9 mouse cellular contexts compared by ENCODE assay signal in genomic region chr1:89566578-89567488, GRCm38 (mm10).
DNase-seq lines count a peak whose midpoint lies in the region; ATAC-seq and TF ChIP-seq lines count a peak whose summit lies in the region.
"Had no signal": no experiment of that assay in that cellular context is flagged by ENCODE, and none has a peak within 500 bp of the region (broad histone marks: within the 10 kb centered on the region; RNA-seq: fewer than 3 reads in every experiment).

No protein-coding gene starts in this region.

- no peak overlapping the region; the same call in 1 of the 2 replicates for H3K27ac ChIP-seq in lung, embryonic 14.5 days (ENCODE audit: low read depth)
- H3K27ac ChIP-seq in hindbrain, embryonic 16.5 days (ENCODE audit: low read depth, low read length), result peak overlapping the region; percentile 37
- H3K27ac ChIP-seq in stomach, embryonic 15.5 days, result no peak overlapping the region

- H3K4me3 ChIP-seq in lung, embryonic 14.5 days (ENCODE audit: low read depth, low read length), result no peak overlapping the region
- no peak overlapping the region for H3K4me3 ChIP-seq in hindbrain, embryonic 16.5 days (ENCODE audit: low read length)
- no peak overlapping the region for H3K4me3 ChIP-seq in stomach, embryonic 15.5 days (replicated peaks)

- peaks cover 26% of the 10 kb centered on the region for H3K4me1 ChIP-seq in lung, embryonic 14.5 days (ENCODE audit: insufficient read depth)
- H3K4me1 ChIP-seq in hindbrain, embryonic 16.5 days (ENCODE audit: control insufficient read depth, insufficient read depth, low read depth, low read length), result peaks cover 51% of the 10 kb centered on the region
- H3K4me1 ChIP-seq in stomach, embryonic 15.5 days, result peaks cover 25% of the 10 kb centered on the region

- H3K9me3 ChIP-seq in lung, embryonic 14.5 days (ENCODE audit: low read depth, low read length), result no peaks in the 10 kb centered on the region
- no peaks in the 10 kb centered on the region for H3K9me3 ChIP-seq in hindbrain, embryonic 16.5 days (ENCODE audit: control insufficient read depth, low read length)
- no peaks in the 10 kb centered on the region for H3K9me3 ChIP-seq in stomach, embryonic 15.5 days

- no peak for TF ChIP-seq CTCF in lung, embryonic 14.5 days (IDR thresholded peaks at IDR 0.05; ENCODE audit: low read depth)

- no peaks in the 10 kb centered on the region for H3K27me3 ChIP-seq in lung, embryonic 14.5 days (ENCODE audit: insufficient read depth, low read length)
- no peaks in the 10 kb centered on the region for H3K27me3 ChIP-seq in hindbrain, embryonic 16.5 days (replicated peaks; ENCODE audit: control insufficient read depth, insufficient read depth, low read length)
- no peaks in the 10 kb centered on the region for H3K27me3 ChIP-seq in stomach, embryonic 15.5 days (replicated peaks)

- ATAC-seq in lung, embryonic 14.5 days (ENCODE audit: insufficient read depth), result peak; percentile 60; the same call in 1 of the 2 replicates
- peak; percentile 55 for ATAC-seq in hindbrain, embryonic 16.5 days
- peak; percentile 36; the same call in 1 of the 2 replicates for ATAC-seq in stomach, embryonic 15.5 days (ENCODE audit: insufficient read depth, low FRiP score, low read depth)
- ATAC-seq: liver, postnatal 0 days had no signal

- DNase-seq in lung, embryonic 14.5 days, result peak; percentile 55
- no peak for DNase-seq in lung, postnatal 4 days
- peak; percentile 60 for DNase-seq in cerebellum, adult 9-11 months
- DNase-seq in liver, result no peak
- DNase-seq in kidney, postnatal 36 days, result no peak
- DNase-seq in spleen, adult 12 weeks (ENCODE audit: low spot score), result no peak
- DNase-seq: liver, postnatal 0 days had no signal

- no peak overlapping the region for H3K4me2 ChIP-seq in lung, embryonic 14.5 days
- no peak overlapping the region for H3K4me2 ChIP-seq in hindbrain, embryonic 16.5 days (ENCODE audit: low read length)
- H3K4me2 ChIP-seq in stomach, embryonic 15.5 days, result no peak overlapping the region

- 22% methylated on average over 9 of the region's 9 CpGs for WGBS in lung, embryonic 14.5 days
- 18% methylated on average over 9 of the region's 9 CpGs for WGBS in hindbrain, embryonic 16.5 days
- WGBS in stomach, embryonic 15.5 days, result 33% methylated on average over 9 of the region's 9 CpGs

- no peak overlapping the region for H3K9ac ChIP-seq in lung, embryonic 14.5 days
- H3K9ac ChIP-seq in hindbrain, embryonic 16.5 days (ENCODE audit: low read depth, low read length), result 0 out of 2 replicates have a peak overlapping the region, but pooled peaks have one; percentile 18
- H3K9ac ChIP-seq in stomach, embryonic 15.5 days, result no peak overlapping the region
- H3K9ac ChIP-seq: liver, postnatal 0 days had no signal

- no peaks in the 10 kb centered on the region for H3K36me3 ChIP-seq in lung, embryonic 14.5 days (ENCODE audit: insufficient read depth)
- H3K36me3 ChIP-seq in hindbrain, embryonic 16.5 days (ENCODE audit: control insufficient read depth, insufficient read depth, low read length), result no peaks in the 10 kb centered on the region
- no peaks in the 10 kb centered on the region for H3K36me3 ChIP-seq in stomach, embryonic 15.5 days

Comparison
In these comparisons a context has a peak if more than half of its experiments do, and no peak if none do; other contexts are left out.
1. DNase-seq: peak in lung, embryonic 14.5 days (single experiment) and cerebellum, adult 9-11 months (single experiment); none in lung, postnatal 4 days (0 of 2), liver (single experiment), kidney, postnatal 36 days (0 of 2) and spleen, adult 12 weeks (single experiment).
2. Peak in every context shown above with its lines, with median percentiles within 50 percentile points of each other: ATAC-seq.